Mouse (Mus musculus) 416B (cell line): ENCODE results near the gene Tmem121b.

ENCODE experiments used
- DNase-seq: peaks from one replicate; pipeline ENCODE4 v3.0.0; 2011; ENCODE audit warnings: low read depth

The Tmem121b gene

GRCm38 (mm10) chr6:120465393-120465792 lies 28.2 kb downstream of the Tmem121b start:
- no peak for DNase-seq

DNA sequence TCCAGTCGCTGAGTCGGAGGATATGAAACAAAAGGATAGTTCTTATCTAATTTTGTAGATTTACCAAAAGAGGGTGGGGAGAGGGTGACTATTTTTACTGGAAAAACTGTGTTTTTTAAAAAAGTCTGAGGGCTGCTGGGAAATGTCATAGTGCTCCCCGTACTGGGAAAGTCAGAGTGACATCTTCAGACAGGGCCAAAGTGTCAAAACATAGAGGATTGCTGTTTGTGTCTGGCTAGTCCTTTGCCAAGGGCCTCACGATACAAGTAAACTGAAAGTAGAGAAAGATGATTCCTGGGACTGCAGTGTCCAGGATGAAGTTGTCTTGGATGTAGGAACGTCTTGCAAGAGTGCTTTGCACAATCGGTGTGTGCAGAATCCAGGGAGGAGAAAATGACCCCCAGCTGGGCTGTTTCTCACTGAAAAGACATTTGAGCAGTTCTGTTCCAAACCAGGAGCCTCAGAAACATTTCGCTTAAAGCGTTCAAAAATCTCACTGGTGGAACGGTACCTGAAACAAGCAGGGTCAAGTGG lies 29.1 kb downstream of the Tmem121b start:
- DNase-seq: no peak

GRCm38 (mm10) chr6:120463884-120464283 lies 29.7 kb downstream of the Tmem121b start:
- DNase-seq: peak; percentile 78

DNA sequence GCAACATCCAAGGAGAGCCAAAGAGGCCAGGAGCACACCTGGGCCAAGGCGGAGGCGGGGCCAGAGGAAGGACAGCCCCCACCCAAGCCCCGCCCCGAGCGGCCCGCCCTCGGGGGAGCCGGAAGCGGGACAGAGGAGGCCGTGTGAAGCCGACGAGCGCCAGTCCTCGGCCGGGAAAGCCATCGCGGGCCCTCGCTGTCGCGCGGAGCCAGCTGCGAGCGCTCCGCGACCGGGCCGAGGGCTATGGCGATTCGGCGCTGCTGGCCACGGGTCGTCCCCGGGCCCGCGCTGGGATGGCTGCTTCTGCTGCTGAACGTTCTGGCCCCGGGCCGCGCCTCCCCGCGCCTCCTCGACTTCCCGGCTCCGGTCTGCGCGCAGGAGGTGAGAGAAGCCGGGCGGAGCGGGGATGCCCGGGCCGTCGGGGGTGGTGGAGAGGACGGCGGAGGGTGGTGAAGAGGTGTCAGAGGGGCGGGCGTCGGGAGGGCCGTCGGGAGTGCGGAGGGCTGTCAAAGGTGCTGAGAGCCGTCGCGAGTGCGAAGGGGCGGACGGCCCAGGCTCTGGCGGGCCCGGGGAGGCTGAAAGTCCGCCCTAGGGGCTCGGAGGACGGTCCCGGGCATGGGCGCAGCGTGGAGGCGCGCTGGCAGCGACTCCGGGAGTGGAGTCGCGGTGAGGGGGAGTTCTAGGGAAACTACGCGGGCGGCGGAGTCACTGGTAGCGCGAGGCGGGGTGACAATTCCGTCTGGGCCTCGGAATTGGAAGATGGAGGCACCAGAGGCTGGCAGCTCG lies 30.3 kb downstream of the Tmem121b start, which contains the start of gene Il17ra:
Gene Il17ra (plus strand): TSS at position 162 of the 786 bp plus-strand sequence.
- DNase-seq: peak; percentile 68

GRCm38 (mm10) chr6:120462251-120462650 lies 31.4 kb downstream of the Tmem121b start:
- no peak for DNase-seq

GRCm38 (mm10) chr6:120461217-120461616 lies 32.4 kb downstream of the Tmem121b start:
- DNase-seq: no peak

- DNase-seq: peak; percentile 80
These were observed 35.9 kb downstream of the Tmem121b start for GRCm38 (mm10) chr6:120457751-120458150.

DNA sequence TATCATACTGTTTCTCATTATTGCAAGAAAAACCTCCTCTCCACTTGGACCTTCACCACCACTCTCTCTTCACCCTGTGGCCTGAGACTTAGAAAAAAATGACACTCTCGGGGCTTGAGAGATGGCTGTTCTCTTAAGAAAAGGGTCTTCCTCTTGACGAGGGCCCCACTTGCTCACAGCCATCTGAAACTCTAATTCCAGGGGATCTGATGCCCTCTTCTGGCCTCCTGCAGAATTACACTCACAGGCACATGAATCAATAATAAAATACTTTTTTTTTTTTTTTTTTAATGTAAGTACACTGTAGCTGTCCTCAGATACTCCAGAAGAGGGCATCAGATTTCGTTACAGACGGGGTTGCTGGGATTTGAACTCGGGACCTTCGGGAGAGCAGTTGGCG lies 36.5 kb downstream of the Tmem121b start:
- DNase-seq: peak; percentile 83

GRCm38 (mm10) chr6:120454627-120455077 lies 39.0 kb downstream of the Tmem121b start:
- DNase-seq: peak; percentile 82

DNA sequence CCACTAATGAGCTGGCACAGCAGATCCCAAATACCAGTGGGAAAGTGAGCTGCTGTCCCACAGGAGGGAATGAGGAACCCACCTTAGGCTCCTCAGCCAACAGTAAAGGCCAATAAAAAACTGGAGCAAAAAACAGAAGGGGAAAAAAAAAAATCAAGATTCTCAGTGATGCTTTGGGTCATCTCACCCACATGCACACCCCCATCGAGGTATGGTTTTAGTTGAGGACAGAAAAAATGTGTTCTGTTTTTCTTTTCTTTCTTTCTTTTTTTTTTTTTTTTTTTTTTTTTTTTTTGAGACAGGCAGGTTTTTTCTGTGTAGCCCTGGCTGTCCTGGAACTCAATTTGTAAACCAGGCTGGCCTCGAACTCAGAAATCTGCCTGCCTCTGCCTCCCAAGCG lies 40.1 kb downstream of the Tmem121b start:
- no peak for DNase-seq

GRCm38 (mm10) chr6:120453103-120453445 lies 40.5 kb downstream of the Tmem121b start:
- peak; percentile 95 for DNase-seq

- DNase-seq: peak; percentile 92
These were observed 41.1 kb downstream of the Tmem121b start for GRCm38 (mm10) chr6:120452384-120453102.

- DNase-seq: no peak
These were observed 43.4 kb downstream of the Tmem121b start for GRCm38 (mm10) chr6:120450208-120450607.

DNA sequence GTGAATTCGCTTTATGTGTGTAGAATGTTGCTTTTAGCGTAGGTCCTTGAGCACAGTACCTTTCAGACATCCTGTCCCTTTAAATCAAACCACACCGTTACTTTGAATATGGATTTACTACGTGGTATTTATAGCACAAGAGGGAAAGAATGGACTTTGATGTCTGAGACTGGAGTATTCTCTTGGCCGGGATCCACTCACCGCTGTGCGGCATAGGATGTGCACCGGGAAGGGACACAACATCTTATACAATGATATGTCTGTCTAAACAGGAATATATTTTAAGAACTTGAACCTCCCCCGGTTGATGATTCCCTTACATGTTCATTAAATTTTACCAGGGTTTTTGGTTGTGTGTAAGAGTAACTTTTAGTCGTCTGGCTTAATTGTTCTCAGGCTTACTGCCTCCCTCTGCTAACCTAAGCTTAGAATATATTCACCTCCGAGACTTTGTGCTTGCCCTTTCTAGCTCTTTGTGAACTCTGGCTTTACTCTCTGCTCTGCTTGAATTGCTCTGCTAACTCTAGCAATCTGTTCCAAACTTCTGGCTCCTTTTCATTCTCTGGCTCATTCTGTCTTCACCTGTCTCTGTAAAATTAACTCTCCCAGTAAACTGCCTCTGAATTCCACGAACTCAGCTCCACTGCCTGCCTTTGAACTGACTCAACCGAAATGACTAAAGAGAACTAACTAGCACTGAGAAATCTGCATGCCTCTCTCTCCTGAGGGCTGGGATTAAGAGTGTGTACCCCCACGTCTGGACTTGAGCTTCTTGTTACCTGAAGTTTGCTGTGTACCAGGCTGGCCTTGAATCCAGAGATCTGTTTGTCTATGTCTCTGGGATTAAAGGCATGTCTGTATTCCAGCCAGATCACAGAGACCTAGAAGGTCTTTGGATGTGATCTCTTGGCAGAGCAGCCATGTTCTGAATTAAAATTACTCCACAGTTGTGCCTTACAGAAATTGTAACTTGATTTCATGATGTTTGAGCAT lies 49.9 kb downstream of the Tmem121b start:
- no peak for DNase-seq

DNA sequence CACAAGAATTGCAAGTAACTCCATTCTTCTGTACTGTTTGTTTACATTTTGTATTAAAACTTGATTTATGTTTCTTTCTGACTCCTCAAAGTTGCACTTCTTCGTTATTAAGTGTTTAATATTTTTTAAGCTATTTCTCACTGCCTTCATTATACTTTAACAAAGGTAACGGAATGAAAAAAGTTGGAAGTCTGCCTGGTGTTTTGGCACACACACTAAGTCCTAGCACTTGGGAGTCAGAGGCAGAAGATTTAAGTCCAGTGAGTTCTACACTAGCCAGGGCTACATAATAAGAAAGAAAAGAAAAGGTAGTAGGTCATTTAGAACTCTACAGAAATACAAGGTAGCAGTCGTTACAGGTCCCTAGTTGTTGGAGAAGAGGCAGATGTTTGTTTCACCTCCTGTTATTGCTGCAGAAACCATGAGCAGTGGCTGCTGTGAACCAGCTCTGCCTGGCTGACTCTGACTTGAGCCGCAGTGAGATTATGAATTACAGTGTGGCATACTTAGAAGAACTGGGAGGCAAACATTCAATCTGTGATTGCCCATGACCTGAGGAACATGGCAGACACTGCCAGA lies 51.3 kb downstream of the Tmem121b start:
- no peak for DNase-seq
